In the genomic region with DNA sequence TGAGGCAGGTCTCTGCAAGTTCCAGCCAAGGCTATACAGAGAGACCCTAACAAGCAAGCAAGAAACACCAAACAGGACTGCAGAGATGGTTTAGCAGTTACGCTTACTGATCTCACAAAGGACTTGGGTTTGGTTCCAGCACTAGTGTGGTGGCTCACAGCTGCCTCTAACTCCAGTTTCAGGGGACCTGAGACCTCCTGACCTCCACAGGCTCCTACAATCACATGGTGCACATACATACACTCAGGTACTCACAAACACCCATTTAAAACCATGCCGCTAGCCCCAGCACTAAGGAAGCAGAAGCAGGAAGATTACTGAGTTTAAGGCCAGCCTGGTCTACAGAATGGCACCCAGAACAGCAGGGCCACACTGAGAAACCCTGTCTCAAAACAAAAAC, we compare ENCODE assay signal across 8 mouse cellular contexts. TPM values are rescaled to one million over a fixed set of nuclear protein-coding genes. Genes with fewer than 3 reads are reported as not detected.
A peak's percentile ranks its signal among the peaks of the same experiment; 100 is the strongest.
DNase-seq lines count a peak whose midpoint lies in the region; ATAC-seq and TF ChIP-seq lines count a peak whose summit lies in the region.
"Had no signal": no experiment of that assay in that cellular context is flagged by ENCODE, and none has a peak within 500 bp of the region (broad histone marks: within the 10 kb centered on the region; RNA-seq: fewer than 3 reads in every experiment).

No protein-coding gene starts in this region.

- no peaks in the 10 kb centered on the region for H3K27me3 ChIP-seq in lung, embryonic 14.5 days (ENCODE audit: insufficient read depth, low read length)
- H3K27me3 ChIP-seq in limb, embryonic 11.5 days (ENCODE audit: control insufficient read depth, insufficient read depth, low read length): no peaks in the 10 kb centered on the region
- no peaks in the 10 kb centered on the region for H3K27me3 ChIP-seq in neural tube, embryonic 15.5 days (replicated peaks)

- no peak for TF ChIP-seq CTCF in lung, embryonic 14.5 days (IDR thresholded peaks at IDR 0.05; ENCODE audit: low read depth)
- TF ChIP-seq CTCF in embryonic fibroblast, embryonic 13.5 days (IDR thresholded peaks at IDR 0.05; ENCODE audit: borderline replicate concordance, insufficient read depth, low read length): no peak

- ATAC-seq in lung, embryonic 14.5 days (ENCODE audit: insufficient read depth): no peak
- ATAC-seq in limb, embryonic 11.5 days (ENCODE audit: insufficient number of reproducible peaks, low FRiP score, low TSS enrichment, low read depth): no peak
- no peak for ATAC-seq in neural tube, embryonic 15.5 days (ENCODE audit: low FRiP score)

- H3K9ac ChIP-seq in lung, embryonic 14.5 days: peak overlapping the region; percentile 6; the same call in 1 of the 2 replicates
- H3K9ac ChIP-seq in limb, embryonic 11.5 days (ENCODE audit: low read length): no peak overlapping the region
- peak overlapping the region; percentile 74; the same call in 1 of the 2 replicates for H3K9ac ChIP-seq in neural tube, embryonic 15.5 days (replicated peaks)

- H3K36me3 ChIP-seq in lung, embryonic 14.5 days (ENCODE audit: insufficient read depth): peaks cover 18% of the 10 kb centered on the region
- H3K36me3 ChIP-seq in limb, embryonic 11.5 days (ENCODE audit: control insufficient read depth, insufficient read depth, low read length): no peaks in the 10 kb centered on the region; the same call in 1 of the 2 replicates
- no peaks in the 10 kb centered on the region for H3K36me3 ChIP-seq in neural tube, embryonic 15.5 days

- no peaks in the 10 kb centered on the region for H3K9me3 ChIP-seq in lung, embryonic 14.5 days (ENCODE audit: low read depth, low read length)
- no peaks in the 10 kb centered on the region for H3K9me3 ChIP-seq in limb, embryonic 11.5 days (ENCODE audit: control insufficient read depth, low read length)
- no peaks in the 10 kb centered on the region for H3K9me3 ChIP-seq in neural tube, embryonic 15.5 days (replicated peaks)

- DNase-seq in lung, embryonic 14.5 days: no peak
- DNase-seq in lung, postnatal 25 days (ENCODE audit: low spot score): no peak
- DNase-seq in limb, embryonic 11.5 days (ENCODE audit: low spot score): no peak
- no peak for DNase-seq in layer of hippocampus, postnatal 10 days (ENCODE audit: low spot score in 2 of 2)
- DNase-seq in cerebellum, adult 18-20 months: no peak

- WGBS in lung, embryonic 14.5 days: 86% methylated on average over 2 of the region's 2 CpGs
- 86% methylated on average over 2 of the region's 2 CpGs for WGBS in limb, embryonic 11.5 days
- 85% methylated on average over 2 of the region's 2 CpGs for WGBS in neural tube, embryonic 15.5 days

- TF ChIP-seq POLR2A in embryonic fibroblast, embryonic 13.5 days (IDR thresholded peaks at IDR 0.05; ENCODE audit: low read depth, low read length): no peak

- 0 out of 2 replicates have a peak overlapping the region, but pooled peaks have one; percentile 16 for H3K27ac ChIP-seq in lung, embryonic 14.5 days (ENCODE audit: low read depth)
- no peak overlapping the region for H3K27ac ChIP-seq in embryonic fibroblast, embryonic 13.5 days (ENCODE audit: insufficient read depth, low read length)
- no peak overlapping the region for H3K27ac ChIP-seq in limb, embryonic 11.5 days (replicated peaks; ENCODE audit: low read depth, low read length)
- 0 out of 2 replicates have a peak overlapping the region, but pooled peaks have one; percentile 69 for H3K27ac ChIP-seq in neural tube, embryonic 15.5 days (replicated peaks)

- H3K4me3 ChIP-seq in lung, embryonic 14.5 days (ENCODE audit: low read depth, low read length): peak overlapping the region; percentile 82
- peak overlapping the region; percentile 92; the same call in 1 of the 2 replicates for H3K4me3 ChIP-seq in embryonic fibroblast, embryonic 13.5 days (ENCODE audit: insufficient read depth, low read length)
- H3K4me3 ChIP-seq in limb, embryonic 11.5 days (ENCODE audit: low read depth, low read length): peak overlapping the region; percentile 51; the same call in 1 of the 2 replicates
- peak overlapping the region; percentile 75 for H3K4me3 ChIP-seq in neural tube, embryonic 15.5 days (replicated peaks)

- H3K4me1 ChIP-seq in lung, embryonic 14.5 days (ENCODE audit: insufficient read depth): peaks cover 3% of the 10 kb centered on the region; the same call in 1 of the 2 replicates
- H3K4me1 ChIP-seq in embryonic fibroblast, embryonic 13.5 days (ENCODE audit: control insufficient read depth, insufficient read depth, low read length): no peaks in the 10 kb centered on the region
- peaks cover 9% of the 10 kb centered on the region; the same call in 1 of the 2 replicates for H3K4me1 ChIP-seq in limb, embryonic 11.5 days (ENCODE audit: control insufficient read depth, insufficient read depth, low read length)
- H3K4me1 ChIP-seq in neural tube, embryonic 15.5 days: peaks cover 24% of the 10 kb centered on the region

- H3K4me2 ChIP-seq in lung, embryonic 14.5 days: peak overlapping the region; percentile 69
- peak overlapping the region; percentile 44; the same call in 1 of the 2 replicates for H3K4me2 ChIP-seq in limb, embryonic 11.5 days (ENCODE audit: low read depth, severe bottlenecking)
- H3K4me2 ChIP-seq in neural tube, embryonic 15.5 days: peak overlapping the region; percentile 98

RNA-seq across cellular contexts. Expression of a gene that starts 0.8 kb away (rescaled TPM):
- polyA plus RNA-seq in lung, embryonic 14.5 days (2014; fragmentation: Nextera tagmentation; extraction: Ambion mirVana): 88.7 and 89.3 TPM in 2 replicates
- polyA plus RNA-seq in embryonic fibroblast, embryonic 13.5 days (2011; ENCODE audit: insufficient read length, low read depth, missing spikeins): 19.7 and 29.7 TPM in 2 replicates
- 109 and 111 TPM in 2 replicates for polyA plus RNA-seq in limb, embryonic 11.5 days (2014; fragmentation: Nextera tagmentation; extraction: Ambion mirVana)
- 19.9 and 34.3 TPM in 2 replicates for polyA plus RNA-seq in neural tube, embryonic 15.5 days (2015; fragmentation: Nextera tagmentation; extraction: Ambion mirVana)
- 10 to 100 TPM in 1 of 2 experiments, 1 to 10 TPM in 1; 10.0 to 10.1 TPM for total RNA-seq in layer of hippocampus, postnatal 10 days (2021)

RNA-seq across cellular contexts. Expression of a gene that starts 21.1 kb away (rescaled TPM):
- not detected in 2 replicates for polyA plus RNA-seq in lung, embryonic 14.5 days (2014; fragmentation: Nextera tagmentation; extraction: Ambion mirVana)
- not detected in 2 replicates for polyA plus RNA-seq in embryonic fibroblast, embryonic 13.5 days (2011; ENCODE audit: insufficient read length, low read depth, missing spikeins)
- not detected in 2 replicates for polyA plus RNA-seq in limb, embryonic 11.5 days (2014; fragmentation: Nextera tagmentation; extraction: Ambion mirVana)
- not detected in 2 replicates for polyA plus RNA-seq in neural tube, embryonic 15.5 days (2015; fragmentation: Nextera tagmentation; extraction: Ambion mirVana)
- not detected for total RNA-seq in layer of hippocampus, postnatal 10 days (2021)
- polyA plus RNA-seq: activated CD4-positive, CD25-positive, alpha-beta regulatory T cell, adult 4 months had no signal

RNA-seq across cellular contexts. Expression of a gene that starts 40.2 kb away (rescaled TPM):
- polyA plus RNA-seq in lung, embryonic 14.5 days (2014; fragmentation: Nextera tagmentation; extraction: Ambion mirVana): 9.8 and 9.9 TPM in 2 replicates
- 10.4 and 12.1 TPM in 2 replicates for polyA plus RNA-seq in embryonic fibroblast, embryonic 13.5 days (2011; ENCODE audit: insufficient read length, low read depth, missing spikeins)
- polyA plus RNA-seq in limb, embryonic 11.5 days (2014; fragmentation: Nextera tagmentation; extraction: Ambion mirVana): 1.5 and 2.2 TPM in 2 replicates
- polyA plus RNA-seq in neural tube, embryonic 15.5 days (2015; fragmentation: Nextera tagmentation; extraction: Ambion mirVana): 19.3 and 20.9 TPM in 2 replicates
- 1 to 10 TPM; 5.2 to 5.7 TPM for total RNA-seq in layer of hippocampus, postnatal 10 days (2021)

RNA-seq across cellular contexts. Expression of a gene that starts 50.9 kb away (rescaled TPM):
- 9.6 and 11.3 TPM in 2 replicates for polyA plus RNA-seq in lung, embryonic 14.5 days (2014; fragmentation: Nextera tagmentation; extraction: Ambion mirVana)
- 46.5 and 57.1 TPM in 2 replicates for polyA plus RNA-seq in embryonic fibroblast, embryonic 13.5 days (2011; ENCODE audit: insufficient read length, low read depth, missing spikeins)
- 3.6 and 4.5 TPM in 2 replicates for polyA plus RNA-seq in limb, embryonic 11.5 days (2014; fragmentation: Nextera tagmentation; extraction: Ambion mirVana)
- 6.4 and 12.3 TPM in 2 replicates for polyA plus RNA-seq in neural tube, embryonic 15.5 days (2015; fragmentation: Nextera tagmentation; extraction: Ambion mirVana)
- total RNA-seq in layer of hippocampus, postnatal 10 days (2021): 10 to 100 TPM; 17.7 to 19.1 TPM

RNA-seq across cellular contexts. Expression of a gene that starts 52.0 kb away (rescaled TPM):
- 147 and 162 TPM in 2 replicates for polyA plus RNA-seq in lung, embryonic 14.5 days (2014; fragmentation: Nextera tagmentation; extraction: Ambion mirVana)
- polyA plus RNA-seq in embryonic fibroblast, embryonic 13.5 days (2011; ENCODE audit: insufficient read length, low read depth, missing spikeins): 94.7 and 135 TPM in 2 replicates
- polyA plus RNA-seq in limb, embryonic 11.5 days (2014; fragmentation: Nextera tagmentation; extraction: Ambion mirVana): 209 and 218 TPM in 2 replicates
- polyA plus RNA-seq in neural tube, embryonic 15.5 days (2015; fragmentation: Nextera tagmentation; extraction: Ambion mirVana): 95.7 and 115 TPM in 2 replicates
- total RNA-seq in layer of hippocampus, postnatal 10 days (2021): 10 to 100 TPM; 76.0 to 79.9 TPM

Comparison
In these comparisons a context has a peak if more than half of its experiments do, and no peak if none do; other contexts are left out.
1. H3K27ac ChIP-seq: peak in lung, embryonic 14.5 days (single experiment) and neural tube, embryonic 15.5 days (single experiment); none in embryonic fibroblast, embryonic 13.5 days (single experiment) and limb, embryonic 11.5 days (single experiment).
2. H3K4me2 ChIP-seq: peak in every context shown above with its lines; median percentile 98 in neural tube, embryonic 15.5 days; 69 in lung, embryonic 14.5 days; 44 in limb, embryonic 11.5 days.
3. Peak in every context shown above with its lines, with median percentiles within 50 percentile points of each other: H3K4me3 ChIP-seq.